Mouse (Mus musculus): ENCODE measurements around the gene Dnajb14.
"Not testable (repeated sequence)": the region's sequence is repeated elsewhere in the genome, so short reads cannot be mapped to it uniquely, and the experiment has no call there.

Dnajb14 gene

DNA sequence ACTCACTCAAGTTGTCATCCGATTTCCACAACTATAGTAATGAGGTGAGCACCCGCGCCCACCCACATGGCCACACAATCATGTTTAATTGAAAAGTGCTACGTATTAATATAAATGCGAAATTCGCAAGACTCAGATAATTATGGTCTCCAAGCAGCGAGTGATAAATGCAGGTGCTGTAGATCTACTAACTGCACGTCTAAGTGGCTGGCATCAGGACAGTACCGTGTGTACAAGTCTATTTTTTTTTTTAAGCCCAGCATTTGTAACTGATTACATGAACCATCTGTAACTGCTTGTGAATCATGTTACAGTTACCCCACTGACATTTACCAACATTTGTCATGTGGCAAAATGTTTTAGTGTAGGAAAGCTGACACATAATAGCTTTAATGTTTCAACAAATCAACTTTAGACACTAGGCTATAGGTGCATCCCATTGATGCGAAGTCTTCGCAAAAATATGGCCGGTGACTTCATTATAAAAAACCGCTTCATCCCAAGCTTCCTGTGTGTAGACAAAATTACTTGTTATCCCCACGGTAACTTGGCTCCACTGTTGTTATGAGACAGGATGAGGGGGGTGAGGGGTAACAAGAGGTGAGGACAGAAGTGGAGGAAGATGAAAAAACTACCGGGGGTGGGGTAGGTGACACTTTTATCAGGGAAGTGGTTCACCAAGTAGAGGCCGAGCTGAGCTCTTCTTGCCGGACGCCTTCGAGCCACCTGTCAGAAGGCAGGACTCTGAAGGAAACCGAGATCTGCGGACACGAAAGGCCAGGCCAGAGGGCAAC, 3.9 kb upstream of the Dnajb14 start:
- DNase-seq (ENCODE audit: low spot score) = no peak

DNA sequence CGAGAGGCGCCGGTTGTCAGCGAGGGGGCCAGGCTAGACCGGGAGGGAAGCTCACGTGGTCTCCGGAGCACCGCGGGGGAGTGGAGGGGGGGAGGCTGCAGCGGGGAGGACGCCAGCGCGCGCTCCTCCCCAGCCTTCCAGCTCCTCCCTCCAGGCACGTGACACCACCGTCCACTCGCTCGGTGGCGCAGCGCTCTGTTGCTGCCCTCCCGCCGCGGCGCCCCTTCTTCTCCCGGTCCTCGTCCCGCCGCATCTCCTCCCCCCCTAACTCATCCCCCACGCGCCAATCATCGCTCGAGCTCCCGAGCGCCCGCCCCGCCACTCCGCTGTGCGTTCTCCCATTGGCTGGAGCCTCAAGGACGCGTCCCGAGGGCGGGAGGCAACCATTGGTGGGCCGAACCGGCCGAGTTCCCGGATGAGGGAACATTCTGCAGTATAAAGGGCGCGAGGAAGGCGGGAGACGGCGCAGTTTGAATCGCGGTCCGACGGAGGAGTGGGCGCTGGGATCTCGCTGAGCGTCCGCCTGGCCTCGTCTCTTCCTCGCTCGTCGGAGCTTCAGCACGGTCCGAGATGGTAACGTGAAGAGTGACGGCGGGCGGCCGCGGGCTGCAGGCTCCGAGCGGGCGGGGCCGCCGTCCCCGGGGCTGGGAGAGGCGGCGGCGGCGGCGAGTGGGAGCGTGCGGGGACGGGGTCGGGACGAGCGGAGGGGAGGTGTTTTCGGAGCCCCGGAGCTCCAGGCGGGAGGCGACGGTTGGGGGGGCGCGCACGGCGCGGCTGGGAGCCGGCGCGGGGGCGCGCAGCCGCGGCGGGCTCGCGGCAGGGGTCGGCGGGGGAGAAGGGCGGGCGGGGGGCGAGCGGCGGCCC, 3.1 kb upstream of the Dnajb14 start, which contains the start of gene H2afz:
Gene H2afz (plus strand): TSS at position 364 of the 864 bp plus-strand sequence.
- DNase-seq (ENCODE audit: low spot score) = peak; percentile 99

- peak; percentile 79 for DNase-seq (ENCODE audit: low spot score)
Measured at GRCm38 (mm10) chr3:137864988-137865982, 2.2 kb upstream of the Dnajb14 start.

DNA sequence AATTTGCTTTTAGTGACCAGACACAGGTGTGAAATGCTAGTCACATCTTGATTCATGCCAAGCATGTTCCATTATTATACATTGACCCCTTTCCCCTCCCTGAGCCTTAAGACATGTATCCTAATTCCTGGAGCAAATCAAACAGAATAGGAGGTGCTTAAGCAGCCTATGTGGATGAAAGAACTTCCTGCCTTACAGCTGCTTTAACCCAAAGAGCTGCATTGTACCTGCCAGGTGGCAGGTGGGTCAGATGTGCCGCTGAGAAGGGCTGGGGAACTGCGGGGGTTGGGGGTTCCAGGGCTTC, 390 bp upstream of the Dnajb14 start:
- DNase-seq (ENCODE audit: low spot score) = no peak

DNA sequence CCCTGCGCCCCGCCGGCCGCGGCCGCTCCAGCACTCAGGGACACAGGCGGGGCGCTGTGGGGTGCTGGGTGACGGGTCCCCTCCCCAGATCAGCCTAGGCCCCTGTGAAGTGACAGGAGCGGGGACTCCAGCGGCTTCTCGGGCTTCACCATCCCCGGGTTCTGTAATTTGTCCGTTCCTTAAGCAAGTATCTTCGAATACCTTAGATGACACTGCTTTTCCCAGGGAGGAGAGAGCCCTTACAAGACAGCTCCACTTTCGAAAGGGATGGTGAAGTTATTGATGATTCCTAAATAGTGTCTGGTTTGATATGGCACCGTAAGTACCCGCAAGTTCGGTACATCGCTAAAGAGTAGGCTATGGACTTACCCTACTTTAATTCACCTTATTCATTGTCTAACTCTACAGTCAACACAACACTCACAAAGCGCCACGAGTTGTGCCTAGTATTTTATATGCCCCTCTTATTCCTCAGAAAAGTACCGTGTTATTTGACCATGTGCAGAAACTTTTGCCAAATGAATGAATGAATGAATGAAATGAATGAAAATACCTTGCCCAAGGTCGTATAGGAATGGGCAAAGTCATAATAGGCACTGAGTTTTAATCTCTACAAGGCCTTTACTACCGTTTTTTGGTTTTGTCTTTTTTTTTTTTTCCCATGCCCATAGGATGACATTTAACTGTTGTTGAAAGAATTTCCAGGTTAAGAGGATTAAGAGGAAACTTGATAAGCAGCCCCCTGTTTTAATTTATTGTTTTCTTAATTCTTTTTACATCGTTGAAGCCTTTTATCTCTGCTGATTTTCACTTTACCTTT, 829 bp downstream of the Dnajb14 start:
- no peak for DNase-seq (ENCODE audit: low spot score)

DNA sequence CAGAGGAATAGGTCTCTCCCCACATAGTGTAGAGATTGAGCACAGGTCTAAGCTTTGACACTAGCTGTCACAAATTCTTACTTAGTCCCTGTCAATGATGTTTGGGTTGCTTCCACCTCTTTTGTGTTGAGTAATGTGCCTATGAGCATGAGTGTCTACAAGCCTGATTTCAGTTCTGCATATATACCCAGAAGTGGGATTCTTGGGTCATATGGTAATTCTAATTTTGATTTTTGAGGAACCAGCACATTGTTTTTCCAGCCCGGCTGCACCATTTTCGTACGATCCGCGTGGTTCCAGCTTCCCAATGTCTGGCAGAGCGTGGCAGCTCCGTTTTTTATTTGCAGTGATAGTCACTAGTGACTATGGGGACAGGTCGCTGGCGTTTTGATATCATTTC, 1.9 kb downstream of the Dnajb14 start:
- no peak for DNase-seq (ENCODE audit: low spot score)

- DNase-seq (ENCODE audit: low spot score) = no peak
Measured at GRCm38 (mm10) chr3:137879313-137879712, 11.8 kb downstream of the Dnajb14 start.

- no peak for DNase-seq (ENCODE audit: low spot score)
Measured at GRCm38 (mm10) chr3:137880109-137880748, 12.8 kb downstream of the Dnajb14 start.

- DNase-seq (ENCODE audit: low spot score) = no peak
Measured at GRCm38 (mm10) chr3:137881093-137881492, 13.6 kb downstream of the Dnajb14 start.

GRCm38 (mm10) chr3:137887961-137888360, 20.5 kb downstream of the Dnajb14 start:
- no peak for DNase-seq (ENCODE audit: low spot score)

DNA sequence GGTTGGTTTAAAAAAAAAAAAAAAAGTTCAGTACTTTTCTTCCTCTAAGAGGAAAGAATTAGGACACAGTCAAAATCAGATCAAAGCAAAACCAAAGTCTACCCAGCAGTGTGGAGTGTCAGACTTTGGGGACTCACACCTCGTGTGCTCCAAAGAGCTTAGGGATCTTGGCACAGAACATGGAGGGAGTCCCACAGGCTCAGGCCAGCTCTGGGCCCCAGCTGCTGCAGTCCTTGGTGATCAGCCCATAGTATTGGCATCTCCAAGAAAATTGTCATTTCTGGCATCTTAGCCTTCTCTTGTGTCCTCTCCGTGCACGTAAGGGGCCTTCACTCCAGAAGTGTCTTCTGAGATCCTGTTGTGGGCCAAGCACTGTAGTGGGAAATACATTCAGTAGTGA, 23.6 kb downstream of the Dnajb14 start:
- no peak for DNase-seq (ENCODE audit: low spot score)

DNA sequence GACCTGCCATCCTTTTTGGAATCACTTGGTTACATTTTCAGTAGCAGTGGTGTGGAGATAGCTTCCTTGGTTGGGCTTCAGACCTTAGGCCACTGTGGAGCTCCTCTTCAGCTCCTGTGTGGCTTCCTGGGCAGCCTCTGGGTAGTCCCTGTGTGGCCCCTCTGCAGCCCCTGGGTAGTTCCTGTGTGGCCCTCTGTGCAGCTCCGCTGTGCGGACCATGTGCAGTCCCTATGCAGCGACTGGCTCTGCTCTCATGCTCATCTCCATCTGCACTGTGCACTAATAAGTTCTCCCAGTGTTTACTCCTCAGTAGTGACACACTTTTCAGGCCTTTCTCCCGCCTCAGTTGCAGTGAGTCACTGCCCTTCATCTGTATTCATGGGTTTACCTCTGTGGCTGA, 24.6 kb downstream of the Dnajb14 start:
- DNase-seq (ENCODE audit: low spot score) = no peak

DNA sequence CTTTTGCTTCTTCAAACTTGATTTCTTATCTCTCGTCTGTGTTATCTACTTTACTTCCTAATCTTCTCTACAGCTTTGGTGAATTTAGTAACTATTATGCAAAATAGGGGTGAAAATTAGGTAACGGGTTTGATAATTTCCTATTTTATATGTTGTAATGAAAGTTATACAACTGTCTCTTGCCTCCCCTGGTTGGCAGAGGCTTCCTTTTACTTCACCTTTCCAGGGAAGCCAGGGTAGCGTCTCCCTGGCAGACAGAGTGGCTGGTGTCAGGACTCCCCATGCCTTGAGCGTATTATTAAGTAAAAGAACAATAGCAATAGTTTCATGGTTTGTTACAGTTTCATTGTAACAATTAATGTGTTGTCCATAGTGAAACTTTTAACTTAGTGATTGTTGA, 26.3 kb downstream of the Dnajb14 start:
- DNase-seq (ENCODE audit: low spot score) = no peak

DNA sequence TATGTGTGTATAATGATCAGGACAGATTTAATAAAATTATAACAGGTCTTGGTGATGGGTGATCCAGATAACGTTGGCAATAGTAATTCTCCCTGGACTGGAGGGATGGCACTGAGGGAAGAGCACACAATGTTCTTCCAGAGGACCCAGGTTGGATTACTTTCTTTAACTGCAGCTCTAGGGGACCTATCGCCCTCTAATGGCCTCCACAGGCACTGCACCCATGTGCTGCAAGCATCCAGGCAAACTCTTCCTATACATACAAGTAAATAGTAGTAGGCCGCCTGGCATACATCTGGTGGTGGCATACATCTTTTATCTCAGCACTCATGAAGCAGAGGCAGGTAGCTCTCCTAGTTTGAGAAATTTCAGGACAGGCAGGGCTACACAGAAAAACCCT, 27.7 kb downstream of the Dnajb14 start:
- no peak for DNase-seq (ENCODE audit: low spot score)

DNA sequence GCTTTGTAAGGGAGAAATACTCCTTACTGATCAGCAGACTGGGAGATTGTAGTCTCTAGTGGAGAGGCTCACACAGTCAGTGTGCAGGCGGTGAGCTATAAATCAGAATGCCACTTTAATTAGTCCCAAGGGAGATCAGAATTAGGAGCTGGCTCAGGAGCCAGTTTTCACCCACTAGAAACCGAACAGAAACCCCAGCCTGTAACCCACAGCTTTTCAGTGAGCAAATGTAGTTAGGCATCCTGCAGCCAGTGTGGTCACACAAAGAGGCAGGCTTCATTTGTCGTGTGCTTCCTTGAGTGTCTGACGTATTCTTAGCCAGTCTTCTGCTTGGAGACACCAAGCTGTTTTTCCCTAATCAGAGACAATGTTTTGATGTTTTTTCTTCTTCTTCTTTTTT, 28.9 kb downstream of the Dnajb14 start:
- DNase-seq (ENCODE audit: low spot score) = no peak

DNA sequence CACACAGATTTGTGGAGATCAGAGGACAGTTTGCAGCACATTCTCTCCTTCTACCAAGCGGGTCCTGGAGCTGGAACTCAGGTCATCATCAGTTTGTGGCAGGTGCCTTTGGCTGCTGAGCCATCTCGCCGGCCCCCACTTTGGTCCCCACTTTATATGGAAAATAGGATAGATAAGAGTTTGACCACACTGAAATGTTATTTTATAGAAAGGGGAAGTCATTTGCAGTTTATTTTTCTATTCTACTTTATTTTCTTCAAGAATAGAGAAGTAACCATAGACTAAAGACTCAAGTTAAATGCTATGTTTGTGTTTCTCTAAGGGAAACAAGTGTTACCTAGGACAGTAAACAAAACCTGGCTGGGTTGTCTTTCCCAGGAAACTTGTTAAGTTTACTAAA, 29.4 kb downstream of the Dnajb14 start:
- DNase-seq (ENCODE audit: low spot score) = no peak

- DNase-seq (ENCODE audit: low spot score) = no peak
Measured at GRCm38 (mm10) chr3:137897685-137898084, 30.2 kb downstream of the Dnajb14 start.

- no peak for DNase-seq (ENCODE audit: low spot score)
Measured at GRCm38 (mm10) chr3:137900149-137900548, 32.7 kb downstream of the Dnajb14 start.

GRCm38 (mm10) chr3:137913093-137913492, 45.6 kb downstream of the Dnajb14 start:
- no peak for DNase-seq (ENCODE audit: low spot score)

- DNase-seq (ENCODE audit: low spot score) = not testable (repeated sequence)
Measured at GRCm38 (mm10) chr3:137914567-137914966, 47.1 kb downstream of the Dnajb14 start.

DNA sequence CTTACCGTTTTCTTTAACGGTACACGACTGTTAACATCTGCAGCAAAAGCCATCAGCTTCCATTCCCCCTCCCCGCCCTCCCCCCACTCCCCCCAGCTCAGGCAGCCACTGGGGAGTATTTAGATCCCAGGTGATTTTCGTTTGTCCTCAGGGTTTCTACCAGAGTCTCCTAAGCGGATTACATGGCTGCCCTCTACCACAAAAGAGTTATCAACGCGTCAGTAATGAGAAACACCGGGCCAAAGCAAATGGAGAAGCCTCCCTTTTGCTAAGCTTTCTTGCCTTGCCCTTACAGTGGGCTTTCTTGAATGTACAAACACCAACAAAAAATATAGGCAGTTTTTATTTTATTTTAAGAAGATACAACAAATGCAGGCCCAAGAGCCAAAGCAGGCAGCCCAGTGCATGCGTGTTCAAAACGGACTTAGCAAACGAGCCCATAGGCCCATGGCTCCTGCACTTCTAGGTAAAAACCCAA, 50.3 kb downstream of the Dnajb14 start:
- no peak for DNase-seq (ENCODE audit: low spot score)
